Mouse (Mus musculus): Measurements from ENCODE around the gene Card6.

GRCm38 (mm10) chr15:5133301-5133700 is 25.0 kb upstream of the Card6 start:
- TF ChIP-seq EP300 (IDR thresholded peaks at IDR 0.05; ENCODE audit: low read depth) (no peak), CTCF (IDR thresholded peaks at IDR 0.05; ENCODE audit: low read depth) (no peak)
